Mouse (Mus musculus): ENCODE data around the gene Galt. TPM values are rescaled to one million over a fixed set of nuclear protein-coding genes. Genes with fewer than 3 reads are reported as not detected.
"Not testable (repeated sequence)": the region's sequence is repeated elsewhere in the genome, so short reads cannot be mapped to it uniquely, and the experiment has no call there.

Gene Galt
- polyA plus RNA-seq, 1 experiment from 2014 or later, result 75.2 TPM

- ATAC-seq (replicated peaks; ENCODE audit: low FRiP score, low read depth) (no peak), DNase-seq (ENCODE audit: low spot score) (no peak)
- Histone ChIP-seq H3K9me3 (replicated peaks; ENCODE audit: low read length) (no peaks in the 10 kb centered on the region), H3K27ac (peak overlapping the region; percentile 92), H3K4me1 (replicated peaks; ENCODE audit: insufficient read depth, low read length) (peaks cover 36% of the 10 kb centered on the region), H3K27me3 (ENCODE audit: insufficient read depth, low read length) (no peaks in the 10 kb centered on the region), H3K4me2 (ENCODE audit: low read length) (peak overlapping the region; percentile 70), H3K9ac (ENCODE audit: low read depth, low read length) (peak overlapping the region; percentile 51), H3K4me3 (replicated peaks; ENCODE audit: low read depth, low read length) (peak overlapping the region; percentile 41; the same call in 1 of the 2 replicates), H3K36me3 (ENCODE audit: insufficient read depth, low read length) (no peaks in the 10 kb centered on the region)
- 28% methylated on average over 6 of the region's 6 CpGs for WGBS
- TF ChIP-seq CTCF (IDR thresholded peaks at IDR 0.05; ENCODE audit: low read depth), result no peak
Observed at GRCm38 (mm10) chr4:41759656-41760287, 4.7 kb downstream of the Galt start.

GRCm38 (mm10) chr4:41760288-41760721, 5.3 kb downstream of the Galt start:
- WGBS, result under 1% methylated on average over 15 of the region's 15 CpGs
- no peaks in the 10 kb centered on the region for H3K27me3 ChIP-seq (ENCODE audit: insufficient read depth, low read length)
- peak; percentile 97 for DNase-seq (ENCODE audit: low spot score)
- TF ChIP-seq CTCF (IDR thresholded peaks at IDR 0.05; ENCODE audit: low read depth), result peak; percentile 53
- no peaks in the 10 kb centered on the region for H3K9me3 ChIP-seq (replicated peaks; ENCODE audit: low read length)
- H3K27ac ChIP-seq, result peak overlapping the region; percentile 92
- peak overlapping the region; percentile 41 for H3K4me3 ChIP-seq (replicated peaks; ENCODE audit: low read depth, low read length)
- peak overlapping the region; percentile 51 for H3K9ac ChIP-seq (ENCODE audit: low read depth, low read length)
- peaks cover 34% of the 10 kb centered on the region for H3K4me1 ChIP-seq (replicated peaks; ENCODE audit: insufficient read depth, low read length)
- peak overlapping the region; percentile 70 for H3K4me2 ChIP-seq (ENCODE audit: low read length)
- ATAC-seq (replicated peaks; ENCODE audit: low FRiP score, low read depth), result peak; percentile 93
- no peaks in the 10 kb centered on the region for H3K36me3 ChIP-seq (ENCODE audit: insufficient read depth, low read length)

DNA sequence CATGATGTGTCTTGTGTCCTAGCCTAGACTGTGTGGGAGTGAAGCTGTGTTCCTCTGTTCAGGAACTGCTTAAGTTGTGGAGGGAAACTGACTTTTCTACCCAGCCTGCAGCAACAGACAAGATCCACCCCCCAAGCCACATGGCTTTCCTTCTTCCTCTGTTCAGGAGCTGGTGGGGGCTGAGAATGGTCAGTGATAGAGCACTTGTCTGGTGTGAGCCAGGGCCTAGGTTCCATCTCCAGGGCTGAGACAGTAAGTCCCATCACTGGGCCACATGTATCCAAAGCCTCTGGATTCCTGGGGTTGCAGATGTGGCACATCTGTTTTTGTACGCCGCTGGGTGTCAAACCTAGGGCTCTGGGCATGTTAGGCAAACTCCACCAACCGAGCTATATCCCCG, 5.9 kb downstream of the Galt start:
- ATAC-seq (replicated peaks; ENCODE audit: low FRiP score, low read depth), result 0 out of 2 replicates have a peak, but pooled peaks have one; percentile 4
- 62% methylated on average over 4 of the region's 4 CpGs for WGBS
- Histone ChIP-seq H3K4me2 (ENCODE audit: low read length) (peak overlapping the region; percentile 70), H3K27me3 (ENCODE audit: insufficient read depth, low read length) (no peaks in the 10 kb centered on the region), H3K27ac (peak overlapping the region; percentile 92), H3K4me3 (replicated peaks; ENCODE audit: low read depth, low read length) (peak overlapping the region; percentile 41), H3K4me1 (replicated peaks; ENCODE audit: insufficient read depth, low read length) (peaks cover 34% of the 10 kb centered on the region), H3K9ac (ENCODE audit: low read depth, low read length) (peak overlapping the region; percentile 51), H3K36me3 (ENCODE audit: insufficient read depth, low read length) (no peaks in the 10 kb centered on the region), H3K9me3 (replicated peaks; ENCODE audit: low read length) (no peaks in the 10 kb centered on the region)
- TF ChIP-seq CTCF (IDR thresholded peaks at IDR 0.05; ENCODE audit: low read depth), result no peak
- DNase-seq (ENCODE audit: low spot score), result peak; percentile 34

- H3K36me3 ChIP-seq (ENCODE audit: insufficient read depth, low read length), result no peaks in the 10 kb centered on the region
- H3K27me3 ChIP-seq (ENCODE audit: insufficient read depth, low read length), result no peaks in the 10 kb centered on the region
- peak overlapping the region; percentile 92 for H3K27ac ChIP-seq
- no peak for TF ChIP-seq CTCF (IDR thresholded peaks at IDR 0.05; ENCODE audit: low read depth)
- ATAC-seq (replicated peaks; ENCODE audit: low FRiP score, low read depth), result no peak
- peaks cover 34% of the 10 kb centered on the region for H3K4me1 ChIP-seq (replicated peaks; ENCODE audit: insufficient read depth, low read length)
- DNase-seq (ENCODE audit: low spot score), result peak; percentile 21
- H3K4me3 ChIP-seq (replicated peaks; ENCODE audit: low read depth, low read length), result peak overlapping the region; percentile 41; the same call in 1 of the 2 replicates
- H3K9me3 ChIP-seq (replicated peaks; ENCODE audit: low read length), result no peaks in the 10 kb centered on the region
- peak overlapping the region; percentile 51; the same call in 1 of the 2 replicates for H3K9ac ChIP-seq (ENCODE audit: low read depth, low read length)
- H3K4me2 ChIP-seq (ENCODE audit: low read length), result peak overlapping the region; percentile 70
Observed at GRCm38 (mm10) chr4:41761680-41762079, 6.7 kb downstream of the Galt start.

DNA sequence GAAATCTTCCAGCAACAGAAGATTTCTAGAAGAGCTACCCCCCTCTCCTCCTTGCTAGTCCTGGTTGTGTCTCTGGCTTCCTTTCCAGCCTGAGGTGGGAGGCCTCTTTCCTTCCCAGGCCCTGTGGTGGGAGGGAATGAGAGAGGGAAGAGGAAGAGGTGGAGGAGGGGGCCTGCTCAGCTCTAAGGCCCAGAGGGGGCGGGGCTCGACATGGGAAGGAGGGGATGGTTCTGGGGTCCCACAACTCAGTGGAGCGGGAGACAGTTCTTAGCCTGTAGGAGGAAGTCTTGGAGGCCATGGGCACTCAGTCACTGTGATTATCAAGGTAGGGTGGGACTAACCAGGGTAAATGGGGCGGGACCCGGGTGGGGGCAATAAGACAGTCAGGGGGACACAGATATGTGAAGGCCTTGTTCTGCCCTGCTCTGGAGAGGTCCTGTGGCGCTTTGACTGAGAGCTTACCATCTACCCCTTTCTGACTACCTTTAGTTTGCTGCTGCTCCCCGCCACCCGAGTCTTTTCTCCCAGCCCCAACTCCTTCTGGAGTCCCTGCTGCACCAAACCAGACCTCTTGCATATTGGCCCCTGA, 7.2 kb downstream of the Galt start:
- Histone ChIP-seq H3K4me3 (replicated peaks; ENCODE audit: low read depth, low read length) (0 out of 2 replicates have a peak overlapping the region, but pooled peaks have one; percentile 4), H3K4me1 (replicated peaks; ENCODE audit: insufficient read depth, low read length) (peaks cover 34% of the 10 kb centered on the region), H3K27me3 (ENCODE audit: insufficient read depth, low read length) (no peaks in the 10 kb centered on the region), H3K9ac (ENCODE audit: low read depth, low read length) (0 out of 2 replicates have a peak overlapping the region, but pooled peaks have one; percentile 51), H3K36me3 (ENCODE audit: insufficient read depth, low read length) (no peaks in the 10 kb centered on the region), H3K9me3 (replicated peaks; ENCODE audit: low read length) (no peaks in the 10 kb centered on the region), H3K27ac (peak overlapping the region; percentile 92), H3K4me2 (ENCODE audit: low read length) (peak overlapping the region; percentile 70)
- TF ChIP-seq CTCF (IDR thresholded peaks at IDR 0.05; ENCODE audit: low read depth), result no peak
- ATAC-seq (replicated peaks; ENCODE audit: low FRiP score, low read depth) (0 out of 2 replicates have a peak, but pooled peaks have one; percentile 5), DNase-seq (ENCODE audit: low spot score) (peak; percentile 85)
- 13% methylated on average over 7 of the region's 8 CpGs for WGBS

DNA sequence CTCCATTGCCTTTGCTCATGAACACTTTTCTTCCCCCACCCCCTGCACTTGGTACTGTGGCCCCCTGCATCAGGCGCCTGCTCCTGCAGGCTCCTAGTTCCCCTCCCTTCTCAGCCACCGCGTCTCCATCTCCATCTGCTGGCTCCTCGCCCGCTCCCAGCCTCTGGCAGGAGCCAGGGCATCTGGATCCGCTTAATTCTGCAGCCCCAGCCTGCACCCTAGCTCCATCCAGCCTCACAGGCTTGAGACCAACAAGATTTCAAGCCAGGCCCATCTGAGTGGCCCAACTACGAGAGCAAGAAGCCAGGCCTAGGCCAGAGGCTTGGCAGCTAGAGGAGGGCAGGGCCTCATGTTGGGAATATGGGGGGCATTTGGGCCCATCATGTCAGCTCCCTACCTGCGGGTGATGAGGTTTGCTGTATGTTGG, 7.7 kb downstream of the Galt start:
- H3K27ac ChIP-seq, result peak overlapping the region; percentile 92
- peak overlapping the region; percentile 70 for H3K4me2 ChIP-seq (ENCODE audit: low read length)
- WGBS, result 35% methylated on average over 8 of the region's 8 CpGs
- not testable (repeated sequence) for H3K9me3 ChIP-seq (replicated peaks; ENCODE audit: low read length); ATAC-seq (replicated peaks; ENCODE audit: low FRiP score, low read depth); H3K36me3 ChIP-seq (ENCODE audit: insufficient read depth, low read length); H3K27me3 ChIP-seq (ENCODE audit: insufficient read depth, low read length)
- peaks cover 32% of the 10 kb centered on the region for H3K4me1 ChIP-seq (replicated peaks; ENCODE audit: insufficient read depth, low read length)
- H3K4me3 ChIP-seq (replicated peaks; ENCODE audit: low read depth, low read length), result 0 out of 2 replicates have a peak overlapping the region, but pooled peaks have one; percentile 4
- H3K9ac ChIP-seq (ENCODE audit: low read depth, low read length), result 0 out of 2 replicates have a peak overlapping the region, but pooled peaks have one; percentile 51
- DNase-seq (ENCODE audit: low spot score), result peak; percentile 31

GRCm38 (mm10) chr4:41763176-41763575, 8.1 kb downstream of the Galt start:
- not testable (repeated sequence) for H3K4me2 ChIP-seq (ENCODE audit: low read length); H3K9me3 ChIP-seq (replicated peaks; ENCODE audit: low read length); H3K9ac ChIP-seq (ENCODE audit: low read depth, low read length); H3K27me3 ChIP-seq (ENCODE audit: insufficient read depth, low read length); H3K27ac ChIP-seq; H3K36me3 ChIP-seq (ENCODE audit: insufficient read depth, low read length); H3K4me3 ChIP-seq (replicated peaks; ENCODE audit: low read depth, low read length); DNase-seq (ENCODE audit: low spot score); ATAC-seq (replicated peaks; ENCODE audit: low FRiP score, low read depth)
- H3K4me1 ChIP-seq (replicated peaks; ENCODE audit: insufficient read depth, low read length), result peaks cover 31% of the 10 kb centered on the region
- 53% methylated on average over 4 of the region's 6 CpGs for WGBS

DNA sequence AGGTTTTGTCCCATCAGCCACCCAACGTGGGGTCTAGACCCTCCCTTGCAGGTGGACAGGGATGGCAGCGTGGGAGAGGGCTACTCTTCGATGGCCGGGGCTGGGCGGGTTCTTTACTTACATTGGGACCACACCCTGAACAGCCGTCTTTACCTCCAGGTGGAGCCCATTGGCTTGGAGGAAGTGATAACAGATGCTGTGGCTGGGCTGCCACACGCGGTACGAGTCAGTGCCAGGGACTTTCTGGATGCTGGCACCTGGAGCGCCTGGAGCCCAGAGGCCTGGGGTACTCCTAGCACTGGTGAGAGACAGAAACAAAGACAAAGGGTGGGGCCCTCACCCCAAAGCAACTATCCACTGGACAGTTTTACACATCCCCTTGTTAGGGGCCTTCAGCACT, 12.3 kb downstream of the Galt start:
- H3K4me3 ChIP-seq (replicated peaks; ENCODE audit: low read depth, low read length); DNase-seq (ENCODE audit: low spot score); H3K4me2 ChIP-seq (ENCODE audit: low read length); H3K4me1 ChIP-seq (replicated peaks; ENCODE audit: insufficient read depth, low read length); H3K36me3 ChIP-seq (ENCODE audit: insufficient read depth, low read length); ATAC-seq (replicated peaks; ENCODE audit: low FRiP score, low read depth); H3K27me3 ChIP-seq (ENCODE audit: insufficient read depth, low read length); H3K9ac ChIP-seq (ENCODE audit: low read depth, low read length); H3K27ac ChIP-seq; H3K9me3 ChIP-seq (replicated peaks; ENCODE audit: low read length): not testable (repeated sequence)
- WGBS, result 83% methylated on average over 10 of the region's 10 CpGs

DNA sequence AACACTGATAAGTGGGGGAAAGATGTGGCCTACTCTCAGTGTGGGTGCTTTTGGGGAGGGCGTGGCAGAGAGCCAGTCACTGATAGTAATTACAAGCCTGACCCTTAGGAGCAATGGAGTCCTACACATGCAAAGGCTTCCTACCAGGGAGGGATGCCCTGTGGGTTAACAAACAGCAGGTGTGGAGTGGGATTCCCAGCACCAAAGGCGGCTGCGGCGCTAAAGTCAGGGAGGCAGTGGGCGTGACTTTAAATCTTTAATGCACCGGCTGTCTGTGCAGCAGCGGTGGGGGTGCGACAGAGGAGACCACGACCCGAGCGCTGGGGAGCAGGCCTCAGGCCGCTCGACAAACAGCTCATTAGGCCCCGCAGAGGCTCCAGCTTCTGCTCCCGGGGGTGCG, 17.9 kb downstream of the Galt start:
- DNase-seq (ENCODE audit: low spot score); H3K9ac ChIP-seq (ENCODE audit: low read depth, low read length); ATAC-seq (replicated peaks; ENCODE audit: low FRiP score, low read depth); H3K9me3 ChIP-seq (replicated peaks; ENCODE audit: low read length); H3K4me1 ChIP-seq (replicated peaks; ENCODE audit: insufficient read depth, low read length); H3K36me3 ChIP-seq (ENCODE audit: insufficient read depth, low read length); H3K27me3 ChIP-seq (ENCODE audit: insufficient read depth, low read length); H3K4me3 ChIP-seq (replicated peaks; ENCODE audit: low read depth, low read length): not testable (repeated sequence)
- 4% methylated on average over 6 of the region's 16 CpGs for WGBS
- H3K27ac ChIP-seq, result 0 out of 2 replicates have a peak overlapping the region, but pooled peaks have one; percentile 50
- H3K4me2 ChIP-seq (ENCODE audit: low read length), result peak overlapping the region; percentile 49
